Mouse (Mus musculus) right cerebral cortex, adult 2 months (tissue): ENCODE measurements around the gene Srarp.

Experiments used
- DNase-seq, 2 experiments: peaks; one replicate each; pipeline ENCODE4 v3.0.0; 2021 to 2022; ENCODE audit warnings: low spot score in 2 of 2

Srarp gene

DNA sequence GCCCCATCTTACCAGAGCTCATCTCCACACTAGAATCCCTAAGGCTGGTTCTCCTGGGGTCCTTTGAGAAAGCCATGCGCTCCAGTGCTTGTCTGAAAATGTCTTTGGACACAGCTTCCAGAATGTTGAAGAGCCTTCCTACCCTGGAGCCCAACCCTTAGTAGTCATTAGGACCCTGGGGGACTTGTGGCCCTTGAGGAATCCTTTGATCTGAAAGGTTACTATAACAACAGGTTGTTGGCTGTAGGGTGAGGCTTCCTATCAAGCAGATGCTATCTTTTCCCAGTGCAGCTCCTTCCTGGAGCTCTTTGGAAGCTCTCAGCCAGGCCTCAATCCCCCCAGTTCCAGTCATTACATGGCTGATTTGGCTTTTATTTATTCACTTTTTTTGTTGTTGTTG lies at the start of gene Srarp:
Gene Srarp (minus strand): TSS at position 132 of the 400 bp plus-strand sequence.
- DNase-seq = no peak

DNA sequence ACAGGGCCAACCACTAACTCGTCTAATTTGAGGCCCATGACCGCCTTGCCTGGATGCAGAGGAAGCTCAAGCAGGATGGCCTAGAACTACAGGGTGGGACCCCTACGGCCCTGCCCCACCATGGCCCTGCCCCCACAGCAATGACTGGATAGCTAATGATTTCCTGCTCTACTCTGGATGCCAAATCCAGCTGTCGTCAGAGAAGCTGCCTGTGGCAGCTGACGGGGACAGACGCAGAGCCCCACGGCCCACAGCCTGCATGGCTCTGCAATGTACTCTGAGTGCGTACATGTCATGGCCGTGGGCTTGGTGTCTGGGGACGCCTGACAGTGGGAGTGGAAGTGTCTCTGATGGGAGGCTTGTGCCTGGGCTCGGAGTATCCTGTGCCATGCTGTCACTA lies 48.2 kb upstream of the Srarp start:
- no peak for DNase-seq

DNA sequence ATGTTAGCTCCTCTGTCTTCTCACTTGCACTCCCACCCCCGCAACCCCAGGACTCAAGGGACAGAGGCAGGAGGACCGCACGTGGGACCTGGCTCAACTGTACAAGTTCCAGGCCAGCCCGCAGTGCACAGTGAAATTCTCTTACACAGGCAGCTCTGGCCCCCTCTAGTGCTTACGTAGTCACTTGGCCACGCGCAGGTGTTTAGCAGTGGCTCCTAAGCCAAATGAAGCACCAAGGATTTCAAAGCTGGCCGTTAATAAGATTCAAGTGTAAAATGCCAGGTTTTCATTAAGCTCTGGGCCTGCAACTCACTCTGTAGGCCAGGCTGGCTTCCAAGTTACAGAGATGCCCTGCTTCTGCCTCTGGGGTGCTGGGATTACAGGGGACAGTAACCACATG lies 43.5 kb upstream of the Srarp start:
- DNase-seq = no peak

DNA sequence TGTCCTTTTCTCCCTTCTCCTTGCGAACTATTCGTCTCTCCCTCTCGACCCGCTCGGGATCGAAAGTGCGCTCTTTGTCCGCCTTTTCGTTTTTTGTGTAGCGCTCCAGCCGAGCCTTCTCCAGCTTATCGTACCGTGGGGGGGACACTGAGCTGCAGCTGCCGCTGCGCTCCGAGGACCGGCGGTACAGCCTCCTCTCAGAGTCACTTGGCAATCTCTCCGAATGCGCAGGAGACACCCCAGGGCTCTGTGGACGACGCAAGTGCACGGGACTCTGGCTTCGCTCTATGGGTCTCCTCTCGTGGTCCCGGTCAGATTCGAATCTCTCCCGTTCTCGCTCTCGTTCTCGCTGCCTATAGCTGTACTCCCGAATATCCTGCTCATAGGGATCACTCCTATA lies 42.9 kb upstream of the Srarp start:
- DNase-seq = no peak

DNA sequence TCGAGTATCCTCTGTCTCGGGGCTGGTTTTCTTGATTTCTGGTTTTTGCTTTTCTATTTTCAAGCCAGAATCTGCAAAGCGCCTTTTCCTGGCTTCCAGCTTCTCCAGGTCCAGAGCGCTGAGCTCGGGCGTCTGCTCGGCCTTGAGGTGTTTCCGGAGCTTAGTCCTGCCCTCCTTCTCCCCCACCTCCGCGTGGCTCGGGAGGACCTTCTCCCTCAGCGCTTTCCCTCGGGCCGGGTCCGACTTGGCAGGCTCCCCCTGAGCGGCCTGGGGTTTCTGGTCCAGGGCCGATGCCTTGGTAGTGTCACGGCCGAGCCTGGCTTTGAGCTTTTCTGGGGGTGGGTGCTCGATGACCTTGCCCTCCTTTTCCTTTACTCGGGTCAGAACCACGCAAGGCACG lies 42.3 kb upstream of the Srarp start:
- DNase-seq = no peak

DNA sequence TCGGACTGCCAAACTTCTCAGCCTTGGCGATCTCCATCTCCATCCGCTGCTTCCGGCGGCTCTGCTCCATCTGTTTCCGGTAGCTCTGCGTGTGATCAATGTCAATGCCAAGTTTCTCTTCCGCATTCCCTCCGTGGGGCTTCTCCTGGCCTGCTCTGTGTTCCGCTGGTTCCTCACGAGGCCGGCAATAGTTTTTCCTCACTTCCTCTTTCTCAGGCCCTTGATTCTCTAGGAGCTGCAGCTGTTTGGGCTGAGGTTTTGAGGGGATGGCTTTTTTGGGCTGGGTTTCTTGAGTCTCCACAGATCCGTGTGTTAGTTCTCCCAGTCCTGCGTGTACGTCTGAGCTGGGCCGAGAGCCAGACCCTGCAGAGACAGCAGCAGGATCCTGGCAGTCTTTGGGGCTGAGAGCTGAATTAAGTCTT lies 41.8 kb upstream of the Srarp start:
- peak; percentile 55 to 74 for DNase-seq

DNA sequence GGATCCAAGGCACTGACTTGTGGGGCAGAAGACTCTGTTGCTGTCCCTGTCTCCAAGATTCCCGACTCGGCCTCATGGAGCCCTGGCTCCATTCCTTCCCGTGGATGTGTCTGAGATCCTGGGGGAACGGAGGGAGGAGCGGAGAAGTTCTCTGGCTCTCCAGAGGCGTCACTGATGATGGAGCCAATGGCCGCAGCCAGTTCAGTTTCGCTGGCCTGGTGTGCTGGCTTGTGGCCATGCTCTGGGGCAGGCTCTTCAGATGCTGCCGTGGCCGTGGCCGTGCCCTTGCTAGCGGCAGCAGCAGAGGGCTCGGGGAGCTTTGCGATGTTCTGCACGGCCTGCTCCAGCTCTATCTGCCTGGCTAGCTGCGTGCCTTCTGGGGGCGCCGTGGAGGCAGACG lies 38.5 kb upstream of the Srarp start:
- DNase-seq = no peak

DNA sequence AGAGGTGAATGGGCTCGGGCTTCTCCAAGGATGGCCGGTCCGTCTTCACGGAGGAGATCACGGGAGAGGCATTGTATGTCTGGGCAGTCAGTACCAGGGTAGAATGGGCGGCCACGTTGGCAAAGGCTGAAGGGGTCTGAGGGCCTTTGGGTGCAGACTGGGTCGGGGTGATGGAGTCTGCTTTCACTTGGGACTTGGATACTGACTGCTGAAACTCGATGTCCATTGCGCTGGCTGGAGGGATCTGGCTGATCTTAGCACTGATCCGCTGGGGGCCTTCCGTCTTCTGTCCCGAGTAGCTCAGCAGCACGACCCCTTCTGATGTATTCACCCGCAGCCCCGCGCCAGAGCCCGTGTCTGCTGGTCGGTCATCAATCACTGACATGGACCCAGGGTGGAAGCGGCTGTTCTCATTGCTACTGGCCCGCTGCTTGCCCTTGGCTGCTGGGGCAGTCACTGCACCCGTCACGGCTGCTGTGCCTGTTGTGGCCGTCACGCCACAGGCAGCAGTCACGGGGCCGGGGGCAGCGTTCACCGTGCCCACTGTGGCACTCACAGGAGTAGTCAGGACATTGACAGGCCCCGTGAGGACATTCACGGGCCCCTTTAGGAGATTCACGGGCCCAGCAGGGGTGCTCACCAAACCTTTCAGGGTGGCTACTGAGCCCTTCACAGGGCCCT lies 36.9 kb upstream of the Srarp start:
- DNase-seq = no peak

DNA sequence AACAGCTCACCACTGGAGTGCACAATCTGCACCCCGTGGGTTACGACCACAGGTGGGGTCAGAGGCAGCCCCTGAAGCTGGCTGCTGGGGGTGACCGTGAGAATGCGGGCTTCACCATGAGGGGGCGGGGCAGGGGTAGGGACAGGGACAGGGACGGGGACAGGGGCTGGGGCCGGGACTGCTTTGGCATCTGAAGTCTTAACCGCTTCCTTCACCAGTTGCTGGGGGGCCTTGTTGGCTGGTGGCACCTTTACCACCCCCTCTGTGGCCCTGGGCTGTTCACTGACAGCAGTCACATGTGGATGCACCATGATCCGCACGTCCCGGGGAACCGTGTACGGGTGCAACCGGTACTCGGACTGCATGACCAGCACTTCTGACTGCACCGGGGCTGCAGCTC lies 35.6 kb upstream of the Srarp start:
- no peak for DNase-seq

DNA sequence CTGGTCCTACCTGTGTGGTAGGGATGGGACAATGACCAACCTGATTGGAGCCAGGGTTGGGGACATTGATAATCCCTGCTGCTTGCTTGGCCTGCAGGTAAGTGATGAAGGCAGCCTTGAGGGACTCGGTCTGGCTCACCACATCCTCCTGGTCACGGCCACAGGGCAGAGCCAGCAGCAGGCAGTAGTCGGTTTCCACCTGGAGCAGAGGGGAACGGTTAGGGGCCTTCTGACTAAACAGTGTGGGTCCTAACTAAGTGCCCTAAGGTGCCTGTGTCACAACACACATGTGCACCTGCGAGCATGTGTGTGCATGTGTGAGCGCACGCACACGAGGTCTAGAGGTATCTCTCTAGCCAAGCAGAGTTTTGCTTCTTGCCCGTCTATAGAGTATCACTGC lies 33.4 kb upstream of the Srarp start:
- no peak for DNase-seq

DNA sequence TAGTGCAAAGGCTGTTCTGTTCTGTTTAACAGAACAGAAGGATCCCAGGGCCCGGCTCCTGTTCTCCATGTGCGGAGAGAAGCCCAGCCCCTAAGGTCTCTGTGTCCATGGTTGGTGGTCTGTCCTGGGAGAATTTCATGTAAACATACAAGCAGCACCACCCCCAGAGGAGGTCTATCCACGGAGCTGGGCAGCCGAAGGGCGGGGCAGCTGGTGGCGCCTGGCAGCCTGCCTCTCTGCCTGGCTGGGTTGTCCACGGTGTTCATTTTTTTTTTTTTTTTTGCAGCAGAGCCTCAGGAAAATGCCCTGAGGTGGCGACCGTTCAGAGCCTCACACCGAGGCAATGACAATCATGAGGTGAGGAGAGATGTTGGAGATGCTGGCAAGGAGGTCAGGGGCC lies 32.7 kb upstream of the Srarp start:
- no peak for DNase-seq

DNA sequence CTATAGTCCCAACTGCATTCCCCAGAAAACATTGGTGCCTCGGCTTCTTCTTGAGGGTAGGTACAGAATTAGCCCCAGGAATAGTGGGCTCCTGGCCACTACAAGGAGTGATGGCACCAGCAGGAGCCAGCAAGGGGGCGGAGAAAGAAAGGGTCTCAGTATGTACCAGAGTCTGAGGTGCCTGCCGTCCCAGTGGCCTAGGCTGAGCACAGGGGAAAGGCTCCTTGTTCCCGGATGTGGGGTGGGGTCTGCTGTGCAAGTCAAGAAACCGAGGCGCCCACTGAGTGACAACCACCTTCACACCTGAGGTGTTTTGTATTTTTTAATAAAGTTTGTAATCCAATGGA lies 31.6 kb upstream of the Srarp start:
- no peak for DNase-seq

DNA sequence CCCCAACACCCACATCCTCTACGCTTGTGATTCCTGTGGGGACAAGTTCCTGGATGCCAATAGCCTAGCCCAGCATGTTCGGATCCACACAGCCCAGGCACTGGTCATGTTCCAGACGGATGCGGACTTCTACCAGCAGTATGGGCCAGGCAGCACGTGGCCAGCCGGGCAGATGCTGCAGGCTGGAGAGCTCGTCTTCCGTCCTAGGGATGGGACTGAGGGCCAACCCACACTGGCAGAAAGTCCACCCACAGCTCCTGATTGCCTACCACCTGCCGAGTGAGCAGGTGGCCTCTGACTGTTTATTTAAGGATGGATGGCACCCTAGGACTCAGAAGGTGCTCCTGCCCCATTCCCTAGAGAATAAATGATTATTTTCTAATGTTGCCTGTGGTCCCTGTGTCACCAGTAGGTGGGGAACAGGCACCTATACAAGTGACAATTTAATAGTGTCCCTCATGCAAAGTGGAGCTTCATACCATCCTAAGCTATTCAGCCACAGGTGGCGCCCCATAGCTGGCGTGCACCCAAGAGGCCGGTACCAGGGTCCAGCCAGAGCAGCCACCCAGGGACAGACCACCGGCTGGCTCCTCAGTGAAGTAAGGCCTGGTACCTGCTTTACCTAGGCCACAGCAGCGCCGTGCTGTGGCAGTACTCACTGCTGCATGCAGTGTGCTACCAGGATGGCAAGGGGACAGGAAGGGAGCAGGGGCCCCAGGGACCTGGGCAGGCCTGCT lies 31.1 kb upstream of the Srarp start:
- no peak for DNase-seq

DNA sequence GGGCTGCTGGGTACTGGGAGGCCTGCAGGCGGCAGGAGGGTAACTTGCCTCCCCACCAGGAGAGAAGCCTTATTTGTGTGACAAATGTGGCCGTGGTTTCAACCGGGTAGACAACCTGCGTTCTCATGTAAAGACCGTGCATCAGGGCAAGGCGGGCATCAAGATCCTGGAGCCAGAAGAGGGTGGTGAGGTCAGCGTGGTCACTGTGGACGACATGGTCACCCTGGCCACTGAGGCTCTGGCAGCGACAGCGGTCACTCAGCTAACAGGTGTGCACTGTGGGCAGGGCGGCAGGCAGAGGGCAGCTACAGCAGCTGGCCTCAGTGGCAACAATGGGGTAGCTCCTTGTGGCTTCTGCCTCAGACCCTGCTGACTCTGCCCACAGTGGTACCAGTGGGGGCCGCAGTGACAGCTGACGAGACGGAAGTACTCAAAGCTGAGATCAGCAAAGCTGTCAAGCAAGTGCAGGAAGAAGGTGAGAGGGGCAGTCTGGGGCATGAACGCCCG lies 30.4 kb upstream of the Srarp start:
- no peak for DNase-seq

DNA sequence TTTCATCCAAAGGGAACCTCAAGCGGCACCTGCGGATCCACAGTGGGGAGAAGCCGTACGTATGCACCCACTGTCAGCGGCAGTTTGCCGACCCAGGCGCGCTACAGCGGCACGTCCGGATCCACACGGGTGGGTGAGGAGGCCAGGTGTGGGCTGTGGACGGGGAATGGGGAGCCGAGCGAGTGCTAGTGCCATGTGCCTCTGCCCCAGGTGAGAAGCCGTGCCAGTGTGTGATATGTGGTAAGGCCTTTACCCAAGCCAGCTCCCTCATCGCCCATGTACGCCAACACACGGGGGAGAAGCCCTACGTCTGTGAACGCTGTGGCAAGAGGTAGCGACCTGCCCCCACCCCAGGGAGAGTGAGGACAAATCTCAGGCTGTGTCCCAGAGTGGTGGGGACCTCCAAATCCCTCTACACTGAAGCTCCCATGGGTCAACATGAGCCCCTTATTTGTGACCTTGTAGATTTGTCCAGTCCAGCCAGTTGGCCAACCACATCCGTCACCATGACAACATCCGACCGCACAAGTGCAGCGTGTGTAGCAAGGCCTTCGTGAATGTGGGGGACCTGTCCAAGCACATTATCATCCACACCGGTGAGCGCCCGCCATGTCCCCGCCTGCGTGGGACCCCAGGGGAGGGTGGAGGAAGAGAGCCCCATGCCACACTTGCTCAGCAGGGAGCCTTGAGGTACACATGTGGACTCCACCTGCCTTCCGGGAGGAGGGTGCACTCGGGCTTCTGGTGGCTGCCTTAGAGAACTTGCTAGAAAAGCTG lies 29.8 kb upstream of the Srarp start:
- no peak for DNase-seq

DNA sequence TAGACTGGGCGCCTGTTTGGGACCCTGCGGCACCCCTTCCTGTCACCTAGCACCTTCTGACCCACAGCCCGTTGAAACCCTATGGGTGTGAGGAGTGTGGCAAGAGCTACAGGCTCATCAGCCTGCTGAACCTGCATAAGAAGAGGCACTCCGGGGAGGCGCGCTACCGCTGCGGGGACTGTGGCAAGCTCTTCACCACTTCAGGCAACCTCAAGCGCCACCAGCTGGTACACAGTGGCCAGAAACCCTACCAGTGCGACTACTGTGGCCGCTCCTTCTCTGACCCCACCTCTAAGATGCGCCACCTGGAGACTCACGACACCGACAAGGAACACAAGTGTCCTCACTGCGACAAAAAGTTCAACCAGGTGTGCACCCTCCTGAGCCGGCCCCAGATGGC lies 28.8 kb upstream of the Srarp start:
- DNase-seq = no peak

DNA sequence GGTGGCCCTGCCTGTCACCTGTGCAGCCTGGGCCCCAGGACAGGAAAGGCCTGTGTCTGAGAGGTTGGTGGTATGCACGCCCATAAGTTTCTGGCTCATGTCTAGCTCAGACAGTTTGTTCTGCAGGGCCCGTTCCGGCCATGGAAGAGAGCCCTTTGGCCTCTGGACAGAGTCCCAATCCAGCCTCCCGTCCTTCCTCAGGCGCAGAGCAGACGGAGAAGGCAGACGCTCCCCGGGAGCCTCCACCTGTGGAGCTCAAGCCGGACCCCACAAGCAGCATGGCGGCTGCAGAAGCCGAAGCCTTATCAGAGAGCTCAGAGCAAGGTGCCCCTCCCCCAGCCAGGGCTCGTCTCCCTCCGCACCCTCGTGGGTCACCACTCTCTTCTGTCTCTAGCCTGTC lies 27.6 kb upstream of the Srarp start:
- DNase-seq = no peak

DNA sequence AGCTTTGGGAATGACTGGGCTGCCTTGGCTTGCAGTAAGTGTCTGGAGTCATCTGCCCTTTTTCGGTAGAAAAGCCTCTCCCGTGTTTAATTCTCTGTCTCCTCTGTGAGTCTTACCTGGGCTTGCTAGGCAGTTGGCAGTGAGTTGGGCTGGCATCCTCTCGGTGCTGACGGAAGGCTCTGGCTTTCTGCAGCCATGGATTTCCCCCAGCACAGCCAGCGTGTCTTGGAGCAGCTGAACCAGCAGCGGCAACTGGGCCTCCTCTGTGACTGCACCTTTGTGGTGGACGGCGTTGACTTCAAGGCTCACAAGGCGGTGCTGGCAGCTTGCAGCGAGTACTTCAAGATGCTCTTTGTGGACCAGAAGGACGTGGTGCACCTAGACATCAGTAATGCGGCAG lies 25.7 kb upstream of the Srarp start:
- DNase-seq = no peak

DNA sequence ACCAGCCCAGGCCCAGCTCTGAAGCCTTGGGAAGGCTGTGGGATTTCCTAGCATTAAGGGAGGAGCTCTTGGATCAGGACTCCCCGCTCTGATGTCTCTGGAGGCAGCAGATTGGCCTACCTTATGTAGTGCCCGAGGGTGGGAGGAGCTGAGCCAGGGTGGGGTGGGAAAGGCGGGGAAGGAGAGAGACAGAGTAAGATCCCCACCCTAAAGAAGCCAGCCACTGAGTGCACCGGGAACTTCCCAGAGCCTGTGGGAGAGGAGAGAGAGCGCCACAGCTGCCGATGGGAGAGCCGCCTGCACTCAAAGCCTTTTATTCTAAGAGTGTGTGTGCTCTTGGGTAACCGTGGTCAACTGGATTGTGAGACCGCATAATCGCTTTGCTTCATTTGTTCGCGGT lies 25.2 kb upstream of the Srarp start:
- peak in 1 of 2 experiments; percentile 9 for DNase-seq

DNA sequence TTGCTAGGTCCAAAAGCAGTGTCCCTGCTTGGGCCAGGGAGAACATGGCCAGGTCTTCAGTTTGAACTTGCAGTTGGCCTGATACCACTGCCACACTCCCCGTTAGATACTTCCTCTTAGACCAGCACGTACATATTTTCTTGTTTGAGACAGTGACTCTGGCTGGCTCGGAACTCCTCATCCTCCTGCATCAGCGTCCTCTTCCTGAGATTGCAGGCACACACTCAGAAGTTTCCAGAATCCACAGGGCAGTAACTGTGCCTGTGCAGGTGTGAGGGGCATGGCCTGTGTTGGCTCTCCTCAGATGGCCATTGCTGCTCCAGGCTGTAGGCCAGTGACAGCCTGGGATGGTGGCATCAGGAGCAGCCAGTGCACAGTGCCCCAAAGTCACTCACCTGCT lies 24.6 kb upstream of the Srarp start:
- DNase-seq = no peak

DNA sequence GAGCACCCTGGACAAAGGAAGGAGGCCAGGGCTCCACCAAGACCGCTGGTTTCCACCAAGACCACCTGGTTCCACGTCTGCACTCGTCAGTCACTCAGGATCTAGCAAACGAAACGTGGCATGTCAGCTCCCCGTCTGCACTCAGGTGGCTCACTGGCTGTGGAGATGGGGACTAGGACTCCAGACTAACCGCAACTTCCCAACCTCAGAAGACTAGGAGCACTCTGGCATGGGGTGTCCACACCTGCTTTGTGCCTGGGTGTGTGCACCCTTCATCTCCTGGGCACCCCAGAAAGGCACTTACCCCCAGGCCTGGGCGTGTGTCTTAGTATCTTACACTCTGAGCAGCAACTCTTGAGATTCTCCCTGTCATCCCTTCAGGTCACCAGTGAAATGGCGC lies 23.9 kb upstream of the Srarp start:
- DNase-seq = no peak

DNA sequence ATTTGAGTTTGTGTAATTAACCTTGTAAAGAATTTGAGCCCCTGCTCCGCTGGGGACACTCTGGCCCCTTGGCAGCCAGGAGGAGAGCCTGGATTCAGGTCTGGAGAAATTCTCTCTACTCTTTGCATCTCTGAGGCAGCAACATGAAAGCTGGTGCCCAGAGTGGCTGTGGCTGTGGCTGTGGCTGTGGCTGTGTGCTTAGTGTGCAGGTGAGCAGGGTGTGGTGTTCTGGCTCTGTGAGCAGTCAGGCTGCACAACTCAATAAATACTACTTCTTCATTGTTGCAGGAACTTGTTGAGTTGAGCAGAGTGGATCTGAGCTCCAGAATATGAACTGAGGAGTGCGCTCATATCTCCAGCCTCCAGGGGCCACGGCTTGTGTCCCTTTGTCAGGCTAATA lies 23.0 kb upstream of the Srarp start:
- no peak for DNase-seq

DNA sequence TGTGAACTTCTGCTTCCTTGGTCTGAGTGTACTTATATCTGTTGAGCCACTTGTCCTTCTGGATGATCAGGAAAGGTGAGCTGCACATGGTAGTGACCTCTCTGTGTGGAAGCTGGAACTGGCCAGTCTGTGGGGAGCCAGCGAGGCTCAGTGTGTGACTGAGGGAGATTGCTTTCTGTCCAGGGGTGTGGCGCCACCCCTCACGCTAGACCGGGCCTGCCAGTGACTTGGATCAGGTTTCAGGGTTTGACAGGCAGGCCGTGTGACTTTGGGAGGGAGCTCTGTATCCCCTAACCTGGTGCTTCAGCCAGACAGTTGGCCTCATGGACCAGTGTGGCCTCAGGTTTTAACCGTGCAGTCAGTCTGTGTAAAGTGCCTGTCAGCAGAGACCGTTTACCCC lies 22.3 kb upstream of the Srarp start:
- DNase-seq = no peak
